Mouse (Mus musculus) spleen, adult 2 months (tissue): ENCODE data around the gene Micu1. TPM values are rescaled to one million over a fixed set of nuclear protein-coding genes. Genes with fewer than 3 reads are reported as not detected.
A peak's percentile ranks its signal among the peaks of the same experiment; 100 is the strongest.

Experiments
- DNase-seq, 2 experiments: peaks; one replicate each; pipeline versions ENCODE4 v3.0.0 to v3.0.0-alpha.2; 2012 to 2021; ENCODE audit warnings: low spot score in 2 of 2, low read depth in 1 of 2
- H3K27ac ChIP-seq: fragments of 200-500 bp; 2 replicates; pipeline ENCODE4 v1.5.1; 2012; ENCODE audit warnings: low read length, inconsistent platforms; ENCODE audit not compliant: insufficient read depth
- H3K27me3 ChIP-seq: fragments of 200-500 bp; 2 replicates; pipeline ENCODE4 v1.6.1; 2012; ENCODE audit warnings: mild to moderate bottlenecking, moderate library complexity, low read length, inconsistent platforms; ENCODE audit not compliant: control insufficient read depth, insufficient read depth
- H3K36me3 ChIP-seq: fragments of 200-500 bp; 2 replicates; pipeline ENCODE4 v1.6.1; 2012; ENCODE audit warnings: mild to moderate bottlenecking, low read length, inconsistent platforms; ENCODE audit not compliant: control insufficient read depth, insufficient read depth
- H3K4me1 ChIP-seq: fragments of 200-500 bp; 2 replicates; pipeline ENCODE4 v1.6.1; 2011; ENCODE audit warnings: inconsistent platforms; ENCODE audit not compliant: control insufficient read depth, insufficient read depth, insufficient read length
- H3K4me3 ChIP-seq: fragments of 200-500 bp; 2 replicates; pipeline ENCODE4 v1.5.1; 2011; ENCODE audit warnings: mild to moderate bottlenecking, inconsistent platforms; ENCODE audit not compliant: insufficient read depth, insufficient read length; ENCODE audit errors: extremely low read depth
- CTCF ChIP-seq: fragments of 200-500 bp; IDR thresholded peaks from 2 replicates; pipeline ENCODE4 v1.5.1; 2011; ENCODE audit warnings: mild to moderate bottlenecking, inconsistent platforms; ENCODE audit not compliant: insufficient read depth, insufficient read length, insufficient replicate concordance; ENCODE audit errors: extremely low read depth
- POLR2A ChIP-seq: fragments of 200-500 bp; IDR thresholded peaks from 2 replicates; pipeline ENCODE4 v1.6.1; 2011; ENCODE audit warnings: low read depth, low read length, inconsistent platforms
- WGBS: fragments of 180-500 bp; shearing (Covaris S2); methylation state at CpG from one replicate; pipeline ENCODE4 v1.1.7; 2018; 5-methylcytosine and 5-hydroxymethylcytosine counted together
- polyA plus RNA-seq: library from polyadenylated mRNA; depleted of rRNA; stranded (reverse); fragments of >200 nt; gene quantifications from 2 replicates; pipeline ENCODE4 v1.2.3, GENCODE M21; 2012; rRNA removed

Gene Micu1
- 21.9 and 24.3 TPM in 2 replicates for polyA plus RNA-seq

DNA sequence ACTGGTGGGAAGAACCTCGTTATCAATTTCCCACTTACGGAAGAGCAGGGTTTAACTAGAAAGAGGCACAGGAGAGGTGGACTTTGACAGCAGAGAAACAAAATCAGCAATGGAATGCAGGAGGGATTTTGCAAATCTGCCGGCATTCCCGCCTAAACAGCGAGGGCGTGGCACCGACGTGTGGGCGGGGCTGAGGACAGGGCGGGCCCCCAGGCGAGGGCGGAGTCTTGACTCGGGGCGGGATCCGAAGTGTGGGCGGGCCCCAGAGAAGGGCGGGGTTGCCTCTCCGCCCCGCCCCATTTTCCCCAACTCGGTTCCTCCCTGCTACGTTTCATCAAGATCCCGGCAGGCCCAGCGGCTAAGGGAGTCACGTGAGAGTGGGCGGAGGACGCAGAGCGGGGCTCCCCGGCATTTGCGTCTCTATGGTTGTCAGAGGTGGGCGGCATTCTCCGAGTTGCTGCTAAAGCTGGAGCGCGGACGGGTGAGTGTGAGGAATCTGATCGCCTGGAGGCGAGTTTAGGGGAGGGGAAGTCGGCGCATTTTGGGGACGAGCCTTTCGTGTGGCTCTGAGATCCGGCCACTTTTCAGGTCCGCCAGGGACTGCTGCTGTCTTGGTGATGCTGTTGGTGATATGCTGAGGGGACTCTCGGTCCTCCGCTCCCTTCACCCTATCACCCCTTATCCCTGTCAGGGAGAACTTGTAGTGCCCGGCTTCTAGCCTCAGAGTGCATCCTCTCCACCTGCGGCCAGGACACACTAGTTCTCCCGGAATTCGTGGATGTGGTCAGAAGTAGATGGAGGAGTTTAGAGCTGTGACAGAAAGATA, at the start of gene Micu1:
TSS of gene Micu1 (plus strand) at position 271 of the 826 bp plus-strand sequence.
- Histone ChIP-seq H3K36me3 (no peaks in the 10 kb centered on the region), H3K27ac (peak within 1 kb of the TSS; percentile 28; the same call in 1 of the 2 replicates), H3K27me3 (no peaks in the 10 kb centered on the region), H3K4me1 (peaks cover 6% of the 10 kb centered on the region), H3K4me3 (peak within 1 kb of the TSS; percentile 65)
- peak; percentile 89 to 93 for DNase-seq
- TF ChIP-seq CTCF (no peak), POLR2A (peak; percentile 32; the same call in 1 of the 2 replicates)
- 2% methylated on average over 47 of the region's 48 CpGs for WGBS

DNA sequence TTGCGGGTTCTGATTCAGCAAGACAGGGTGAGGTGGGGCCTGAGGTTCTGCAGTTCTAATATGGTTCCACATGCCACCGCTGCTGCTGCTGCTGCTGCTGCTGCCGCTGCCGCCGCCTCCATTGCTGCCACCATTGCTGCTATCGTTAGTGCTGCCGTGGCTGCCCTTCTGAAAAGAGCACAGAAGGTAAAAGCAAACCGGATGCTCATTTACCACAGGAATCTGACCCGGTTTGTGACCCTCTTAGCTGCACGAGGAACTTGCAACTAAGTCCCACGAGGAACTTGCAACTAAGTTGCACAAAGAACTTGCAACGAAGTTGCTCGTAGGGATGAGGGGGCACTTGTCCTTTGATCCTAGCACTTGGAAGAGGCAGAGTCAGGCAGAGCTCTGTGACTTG, 45.5 kb upstream of the Micu1 start:
- Histone ChIP-seq H3K4me1 (no peaks in the 10 kb centered on the region), H3K36me3 (no peaks in the 10 kb centered on the region), H3K4me3 (no peak overlapping the region), H3K27ac (no peak overlapping the region), H3K27me3 (no peaks in the 10 kb centered on the region)
- TF ChIP-seq POLR2A (no peak), CTCF (no peak)
- no peak for DNase-seq
- WGBS: 42% methylated on average over 13 of the region's 13 CpGs

DNA sequence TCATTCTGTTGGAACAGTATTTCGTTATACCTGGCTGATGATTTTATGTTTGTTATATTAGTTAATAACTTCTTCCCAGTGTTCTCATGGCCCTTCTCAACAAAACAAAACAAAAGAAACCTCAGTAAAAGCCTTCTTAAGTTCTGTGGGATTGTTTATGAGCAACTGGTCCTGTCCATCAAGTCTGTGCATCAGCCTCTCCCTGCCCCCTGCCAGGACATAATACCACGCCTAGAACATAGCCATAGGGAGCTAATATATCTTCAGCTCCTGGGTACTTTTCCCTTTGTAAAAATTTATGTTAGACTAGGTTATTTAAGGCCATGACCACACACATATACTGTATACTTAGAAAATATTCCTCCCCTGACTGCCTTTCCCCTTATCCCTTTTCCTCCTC, 37.5 kb upstream of the Micu1 start:
- Histone ChIP-seq H3K4me1 (no peaks in the 10 kb centered on the region), H3K27me3 (no peaks in the 10 kb centered on the region), H3K27ac (no peak overlapping the region), H3K4me3 (no peak overlapping the region), H3K36me3 (no peaks in the 10 kb centered on the region)
- no peak for DNase-seq
- no peak for TF ChIP-seq POLR2A
- 88% methylated on average over 2 of the region's 2 CpGs for WGBS

DNA sequence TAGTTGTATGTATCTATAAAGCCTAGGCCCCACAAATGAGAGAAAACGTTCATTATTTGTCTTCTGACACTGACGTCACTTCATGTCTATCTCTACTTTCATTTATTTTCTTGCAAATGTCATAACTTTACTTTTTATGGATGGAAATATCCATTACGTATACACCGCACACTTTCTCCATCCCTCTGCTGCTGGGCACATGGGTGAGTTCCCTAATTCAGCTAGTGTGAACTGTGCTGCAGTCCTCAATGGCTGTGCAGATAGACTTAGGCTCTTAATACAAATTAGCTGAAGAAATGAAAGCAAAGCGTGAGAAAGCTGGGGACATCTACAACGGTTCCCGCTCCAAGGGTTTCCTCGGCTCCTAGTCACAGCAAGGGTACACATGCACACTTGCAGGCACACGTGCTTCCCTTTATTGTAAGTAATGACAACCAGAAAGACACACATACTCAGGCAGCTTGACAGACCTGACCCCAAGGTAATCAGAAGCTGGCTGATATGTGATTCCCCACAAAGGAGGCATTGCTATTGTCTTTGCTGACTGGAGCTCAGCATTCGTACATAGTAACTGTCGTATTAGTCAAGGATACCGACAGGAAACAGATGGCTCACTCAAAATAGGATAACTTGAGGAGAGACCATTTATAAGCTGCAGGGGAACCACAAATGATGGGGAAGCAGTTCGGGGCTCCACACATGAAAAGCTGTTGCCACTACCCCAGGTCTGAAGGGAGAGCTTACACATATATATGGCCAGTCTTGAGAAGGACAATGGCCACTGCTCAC, 36.6 kb upstream of the Micu1 start:
- no peaks in the 10 kb centered on the region for H3K4me1 ChIP-seq
- H3K36me3 ChIP-seq: no peaks in the 10 kb centered on the region
- WGBS: 41% methylated on average over 13 of the region's 13 CpGs
- H3K27me3 ChIP-seq: no peaks in the 10 kb centered on the region
- TF ChIP-seq POLR2A: no peak
- no peak for TF ChIP-seq CTCF
- no peak overlapping the region for H3K27ac ChIP-seq
- no peak for DNase-seq
- no peak overlapping the region for H3K4me3 ChIP-seq

DNA sequence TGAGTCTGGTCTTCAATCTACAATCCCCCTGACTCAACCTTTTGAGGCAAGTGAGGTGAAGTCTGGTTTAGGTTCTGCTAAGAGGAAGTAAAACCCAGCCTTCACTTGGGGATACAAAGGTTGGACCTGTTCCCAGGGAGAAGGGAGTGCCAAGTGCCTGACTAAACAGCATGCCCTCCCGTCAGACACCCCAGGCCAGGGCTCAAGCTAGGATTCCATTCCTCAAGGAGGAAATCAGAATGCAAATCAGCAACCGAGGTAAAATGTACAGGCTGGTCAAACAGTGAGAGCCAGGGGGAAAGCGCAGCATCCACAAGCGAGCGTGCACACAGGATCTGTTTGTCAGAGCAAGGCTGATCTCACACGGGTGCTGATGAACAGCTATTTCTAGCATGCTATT, 34.9 kb upstream of the Micu1 start:
- H3K27me3 ChIP-seq: no peaks in the 10 kb centered on the region
- no peaks in the 10 kb centered on the region for H3K4me1 ChIP-seq
- no peak overlapping the region for H3K27ac ChIP-seq
- no peak for TF ChIP-seq POLR2A
- TF ChIP-seq CTCF: no peak
- no peak overlapping the region for H3K4me3 ChIP-seq
- WGBS: 47% methylated on average over 6 of the region's 6 CpGs
- no peak for DNase-seq
- H3K36me3 ChIP-seq: no peaks in the 10 kb centered on the region

DNA sequence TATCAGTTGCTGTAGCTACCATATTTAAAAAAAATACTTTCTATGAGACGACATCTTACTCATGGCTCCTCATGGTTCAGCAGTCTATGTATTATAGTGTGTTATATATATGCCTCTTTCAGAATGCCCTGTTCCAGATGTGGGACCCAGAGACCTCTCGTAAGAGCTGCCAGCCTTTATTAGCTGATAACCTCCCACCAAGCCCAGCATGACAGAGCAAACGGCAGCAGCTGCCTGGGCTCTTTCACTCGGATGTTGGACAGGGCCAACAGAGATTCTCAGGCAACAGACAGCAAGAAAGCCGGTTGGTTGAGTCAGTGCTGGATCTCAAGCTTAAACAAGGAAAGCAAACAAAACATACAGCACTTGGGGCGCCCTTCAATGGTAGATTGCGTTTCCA, 33.8 kb upstream of the Micu1 start:
- TF ChIP-seq CTCF: no peak
- Histone ChIP-seq H3K27me3 (no peaks in the 10 kb centered on the region), H3K27ac (no peak overlapping the region), H3K4me3 (no peak overlapping the region), H3K36me3 (no peaks in the 10 kb centered on the region), H3K4me1 (no peaks in the 10 kb centered on the region)
- no peak for DNase-seq
- 89% methylated on average over 7 of the region's 7 CpGs for WGBS

DNA sequence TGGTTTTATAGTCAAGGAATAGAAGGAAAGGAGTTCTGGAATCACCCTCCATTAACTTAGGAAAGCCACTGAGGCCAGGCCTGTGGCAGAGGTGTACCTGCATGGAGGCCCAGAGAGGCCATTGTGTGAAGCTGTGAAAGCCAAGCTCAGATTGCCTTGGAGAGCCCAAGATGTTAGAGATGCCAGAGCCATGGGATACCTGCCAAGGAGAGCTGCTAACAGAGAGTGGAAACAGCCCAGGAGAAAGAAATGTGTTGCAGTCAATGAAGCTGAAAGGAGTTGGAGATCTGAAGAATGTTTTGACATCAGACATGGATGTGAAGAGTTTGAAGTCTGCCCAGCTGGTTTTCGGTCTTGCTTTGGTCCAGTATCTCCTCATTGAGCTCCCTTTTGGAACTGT, 24.4 kb upstream of the Micu1 start:
- TF ChIP-seq POLR2A: no peak
- TF ChIP-seq CTCF: no peak
- no peak for DNase-seq
- Histone ChIP-seq H3K27ac (no peak overlapping the region), H3K36me3 (no peaks in the 10 kb centered on the region), H3K4me3 (no peak overlapping the region), H3K4me1 (no peaks in the 10 kb centered on the region; the same call in 1 of the 2 replicates), H3K27me3 (no peaks in the 10 kb centered on the region)
- WGBS: 87% methylated on average over 1 of the region's 1 CpGs
